Mouse (Mus musculus): ENCODE measurements around the gene Rabif. TPM values are rescaled to one million over a fixed set of nuclear protein-coding genes. Genes with fewer than 3 reads are reported as not detected.

The Rabif gene
- 17.9 to 22.8 TPM (median 20.0 TPM) in 4 replicates for total RNA-seq (2023; ENCODE audit: inconsistent age)

GRCm38 (mm10) chr1:134494428-134495215 lies at the start of gene Rabif:
Gene Rabif, plus strand, starts transcription at chr1:134494648.

DNA sequence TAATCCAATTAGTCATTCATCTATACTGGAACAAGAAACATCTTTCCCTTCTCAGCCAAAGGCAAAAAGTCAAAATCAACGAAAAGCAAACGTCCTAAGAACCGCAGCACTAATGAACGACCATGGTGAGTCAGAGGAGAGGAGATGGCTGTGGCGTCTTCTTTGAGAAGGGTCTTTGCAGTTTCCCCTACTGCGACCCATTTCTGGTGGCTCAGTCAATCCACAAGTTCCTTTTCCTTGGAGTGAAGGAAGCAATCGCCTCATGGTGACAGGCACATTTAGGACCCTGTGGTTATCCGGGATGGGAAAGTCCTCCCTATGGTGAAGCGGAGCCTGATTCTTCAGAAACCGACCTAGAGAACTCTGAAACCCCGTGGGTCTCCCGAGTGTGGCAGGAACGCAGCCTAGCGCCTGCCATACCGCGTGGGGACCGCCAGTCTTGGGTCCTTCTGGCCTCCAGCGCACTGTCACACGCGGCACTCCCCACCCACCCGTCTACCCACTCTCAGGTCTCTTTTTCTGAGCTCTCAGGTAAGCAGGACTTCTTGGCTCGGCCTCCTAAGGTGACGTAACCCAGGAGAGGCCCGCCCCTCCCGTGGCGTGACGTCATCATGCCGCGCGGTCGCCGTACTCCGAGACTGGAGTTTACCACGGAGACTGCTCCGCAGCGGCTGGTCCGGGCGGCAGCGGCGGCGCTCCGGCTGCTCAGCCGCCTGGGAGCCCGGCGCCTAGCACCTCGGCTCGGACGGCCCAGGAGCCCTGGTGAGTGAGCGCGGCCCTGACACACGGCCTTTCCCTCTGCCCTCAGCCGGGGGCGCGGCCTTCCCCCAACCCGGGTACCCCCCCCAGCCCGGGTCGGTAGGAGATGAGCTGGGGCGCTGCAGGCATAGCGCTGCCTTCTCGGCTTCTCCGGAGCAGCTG lies 39.3 kb upstream of the Rabif start, which contains the start of gene Klhl12:
TSS of gene Klhl12 (plus strand) at position 628 of the 921 bp plus-strand sequence.

GRCm38 (mm10) chr1:134549632-134550132 lies 55.2 kb downstream of the Rabif start, which contains the start of gene Mgat4e:
Gene Mgat4e, minus strand, starts transcription at chr1:134549682.

Other genes with a start within 250 kb of the Rabif start
- gene Myog, start 204.7 kb upstream of the Rabif start, total RNA-seq (2023; ENCODE audit: inconsistent age), result not detected in 4 replicates
- 1.1 to 2.1 TPM (median 1.6 TPM) in 4 replicates for gene Ppfia4, start 161.7 kb upstream of the Rabif start, total RNA-seq (2023; ENCODE audit: inconsistent age)
- gene Tmem183a, start 132.7 kb upstream of the Rabif start, total RNA-seq (2023; ENCODE audit: inconsistent age), result 60.9 to 73.9 TPM (median 64.2 TPM) in 4 replicates
- not detected in 4 replicates for gene 4933406M09Rik, start 108.7 kb upstream of the Rabif start, total RNA-seq (2023; ENCODE audit: inconsistent age)
- 6.1 to 8.8 TPM (median 8.2 TPM) in 4 replicates for gene Cyb5r1, start 89.1 kb upstream of the Rabif start, total RNA-seq (2023; ENCODE audit: inconsistent age)
- gene Adipor1, start 79.3 kb upstream of the Rabif start, total RNA-seq (2023; ENCODE audit: inconsistent age), result 73.1 to 79.5 TPM (median 77.9 TPM) in 4 replicates
- gene Klhl12, start 39.1 kb upstream of the Rabif start, total RNA-seq (2023; ENCODE audit: inconsistent age), result 32.4 to 36.7 TPM (median 34.8 TPM) in 4 replicates
- not detected in 4 replicates for gene Mgat4e, start 55.0 kb downstream of the Rabif start, total RNA-seq (2023; ENCODE audit: inconsistent age)
- 36.8 to 43.0 TPM (median 38.9 TPM) in 4 replicates for gene Kdm5b, start 65.5 kb downstream of the Rabif start, total RNA-seq (2023; ENCODE audit: inconsistent age)
- not detected in 4 replicates for gene Syt2, start 152.0 kb downstream of the Rabif start, total RNA-seq (2023; ENCODE audit: inconsistent age)

Measured in B cell, adult (primary cell).